Mouse (Mus musculus) kidney, adult 2 months (tissue): ENCODE measurements around the gene Golga1. TPM values are rescaled to one million over a fixed set of nuclear protein-coding genes. Genes with fewer than 3 reads are reported as not detected.

Experiments used
- DNase-seq: peaks from one replicate; pipeline ENCODE4 v3.0.0; 2021
- H3K27ac ChIP-seq: fragments of 200-500 bp; 2 replicates; pipeline ENCODE4 v1.5.1; 2012; ENCODE audit warnings: low read depth, low read length, control low read depth, inconsistent platforms; ENCODE audit not compliant: insufficient read depth
- H3K27me3 ChIP-seq: fragments of 200-500 bp; replicated peaks from 2 replicates; pipeline ENCODE4 v1.6.1; 2012; ENCODE audit warnings: mild to moderate bottlenecking, moderate library complexity, low read length, inconsistent platforms; ENCODE audit not compliant: control insufficient read depth, insufficient read depth
- H3K36me3 ChIP-seq: fragments of 200-500 bp; 2 replicates; pipeline ENCODE4 v1.6.1; 2012; ENCODE audit warnings: mild to moderate bottlenecking, moderate library complexity, low read length, inconsistent platforms; ENCODE audit not compliant: control insufficient read depth, insufficient read depth
- H3K4me1 ChIP-seq: fragments of 200-500 bp; 2 replicates; pipeline ENCODE4 v1.6.1; 2011; ENCODE audit warnings: low read length; ENCODE audit not compliant: control insufficient read depth, insufficient read depth
- H3K4me3 ChIP-seq: fragments of 200-500 bp; 2 replicates; pipeline ENCODE4 v1.5.1; 2011; ENCODE audit warnings: mild to moderate bottlenecking, low read depth, low read length, control low read depth; ENCODE audit not compliant: insufficient read depth
- CTCF ChIP-seq: fragments of 200-500 bp; conservative IDR thresholded peaks from 2 replicates; pipeline ENCODE4 v1.5.1; 2011; ENCODE audit warnings: low read depth, mild to moderate bottlenecking, control low read depth, low read length, moderate library complexity, mixed read lengths; ENCODE audit not compliant: insufficient read depth, insufficient read length
- POLR2A ChIP-seq: fragments of 200-500 bp; IDR thresholded peaks from one replicate; pipeline ENCODE4 v1.6.1; 2011; ENCODE audit warnings: low read depth, low read length, control low read depth
- WGBS: fragments of 180-500 bp; shearing (Covaris S2); methylation state at CpG from one replicate; pipeline ENCODE4 v1.1.7; 2018; 5-methylcytosine and 5-hydroxymethylcytosine counted together
- polyA plus RNA-seq: library from polyadenylated mRNA; depleted of rRNA; stranded (reverse); fragments of >200 nt; gene quantifications from 2 replicates; pipeline ENCODE4 v1.2.3, GENCODE M21; 2012; rRNA removed

The Golga1 gene
- polyA plus RNA-seq, 1 experiment = 10.5 TPM

DNA sequence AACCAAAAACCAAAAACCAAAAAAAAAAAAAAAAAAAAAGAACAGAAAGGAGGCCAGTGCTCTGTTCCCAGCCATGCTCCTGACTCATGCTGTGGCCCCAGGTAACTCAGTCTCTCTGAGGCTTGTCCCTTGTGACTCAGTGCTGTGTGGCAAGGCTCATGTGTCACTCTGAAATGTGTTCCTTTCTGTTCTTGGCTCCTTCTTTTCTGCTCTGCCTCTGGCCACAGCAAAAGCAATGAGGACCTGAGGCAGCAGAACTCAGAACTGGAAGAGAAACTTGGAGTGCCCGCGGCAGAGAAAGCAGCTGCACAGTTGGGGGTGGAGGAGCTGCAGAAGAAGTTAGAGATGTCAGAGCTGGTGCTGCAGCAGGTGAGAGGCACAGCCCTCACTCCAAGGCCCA lies 91.2 kb downstream of the Golga1 start:
- Histone ChIP-seq H3K4me1 (no peaks in the 10 kb centered on the region), H3K27me3 (no peaks in the 10 kb centered on the region), H3K36me3 (no peaks in the 10 kb centered on the region), H3K4me3 (no peak overlapping the region), H3K27ac (no peak overlapping the region)
- no peak for TF ChIP-seq CTCF
- TF ChIP-seq POLR2A = no peak
- WGBS = 70% methylated on average over 2 of the region's 2 CpGs
- no peak for DNase-seq

DNA sequence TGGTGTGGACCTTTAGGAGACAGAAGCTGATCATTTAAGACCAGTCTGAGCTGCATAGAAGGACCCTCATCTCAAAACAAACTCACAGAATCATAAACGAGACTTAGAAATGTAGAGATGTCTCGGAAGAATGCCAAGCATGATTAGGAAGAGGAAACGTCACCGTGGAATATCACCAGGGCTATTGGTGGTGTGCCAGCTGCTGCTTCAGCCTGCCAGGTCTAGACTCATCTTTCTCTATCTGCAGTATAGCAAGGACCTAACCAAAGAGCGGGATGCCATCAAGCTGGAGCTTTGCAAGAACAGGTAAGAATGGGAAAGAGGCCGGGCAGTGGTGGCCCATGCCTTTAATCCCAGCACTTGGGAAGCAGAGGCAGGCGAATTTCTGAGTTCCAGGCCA lies 91.6 kb downstream of the Golga1 start:
- DNase-seq = peak; percentile 16
- no peak overlapping the region for H3K27ac ChIP-seq
- no peak overlapping the region for H3K4me3 ChIP-seq
- H3K36me3 ChIP-seq = no peaks in the 10 kb centered on the region
- WGBS = 78% methylated on average over 7 of the region's 7 CpGs
- no peaks in the 10 kb centered on the region for H3K27me3 ChIP-seq
- no peaks in the 10 kb centered on the region for H3K4me1 ChIP-seq
- TF ChIP-seq CTCF = no peak
- no peak for TF ChIP-seq POLR2A

DNA sequence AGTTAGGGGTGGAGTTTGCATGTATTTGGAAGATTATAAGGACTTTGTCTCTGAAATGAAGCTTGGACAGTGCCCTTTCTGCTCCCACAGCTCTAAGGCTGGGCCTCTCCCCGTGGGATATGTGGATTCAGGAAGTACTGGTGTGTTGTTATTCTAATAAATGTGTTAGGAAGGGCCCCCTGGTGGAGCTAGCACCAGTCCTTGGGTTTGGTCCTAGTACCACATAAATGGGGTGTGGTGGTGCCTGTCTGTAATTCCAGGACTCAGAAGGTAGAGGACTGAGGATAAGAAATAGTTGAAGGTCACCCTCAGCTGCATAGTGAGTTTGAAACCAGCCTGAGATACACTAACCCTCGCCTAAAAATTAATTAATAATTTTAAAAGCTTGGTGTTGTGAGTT lies 92.1 kb downstream of the Golga1 start:
- H3K4me3 ChIP-seq = no peak overlapping the region
- H3K27me3 ChIP-seq = no peaks in the 10 kb centered on the region
- no peak for DNase-seq
- H3K36me3 ChIP-seq = no peaks in the 10 kb centered on the region
- H3K4me1 ChIP-seq = no peaks in the 10 kb centered on the region
- no peak overlapping the region for H3K27ac ChIP-seq
- TF ChIP-seq CTCF = no peak
- TF ChIP-seq POLR2A = no peak
- 33% methylated on average over 2 of the region's 2 CpGs for WGBS

DNA sequence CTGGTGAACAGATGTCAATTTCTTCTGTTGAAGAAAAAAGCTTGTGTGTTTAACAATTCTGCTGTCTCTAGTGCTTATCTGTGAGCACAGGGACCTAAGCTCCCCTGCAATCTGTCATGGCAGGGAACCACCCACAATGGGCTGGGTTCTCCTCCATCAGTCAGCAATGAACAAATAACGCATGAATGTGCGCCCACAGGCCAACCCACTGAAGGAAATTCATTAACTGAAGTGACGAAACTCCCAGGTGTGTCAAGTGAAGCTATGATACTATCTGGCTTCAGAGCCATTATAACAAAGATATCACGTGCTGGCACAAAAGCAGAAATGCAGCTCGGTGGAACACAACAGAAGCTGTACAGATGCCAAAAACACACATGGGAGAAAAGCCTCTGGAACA lies 95.3 kb downstream of the Golga1 start:
- no peaks in the 10 kb centered on the region for H3K27me3 ChIP-seq
- DNase-seq = no peak
- 83% methylated on average over 5 of the region's 5 CpGs for WGBS
- no peaks in the 10 kb centered on the region for H3K36me3 ChIP-seq
- no peak overlapping the region for H3K27ac ChIP-seq
- no peak overlapping the region for H3K4me3 ChIP-seq
- H3K4me1 ChIP-seq = no peaks in the 10 kb centered on the region
- TF ChIP-seq POLR2A = no peak
- no peak for TF ChIP-seq CTCF

DNA sequence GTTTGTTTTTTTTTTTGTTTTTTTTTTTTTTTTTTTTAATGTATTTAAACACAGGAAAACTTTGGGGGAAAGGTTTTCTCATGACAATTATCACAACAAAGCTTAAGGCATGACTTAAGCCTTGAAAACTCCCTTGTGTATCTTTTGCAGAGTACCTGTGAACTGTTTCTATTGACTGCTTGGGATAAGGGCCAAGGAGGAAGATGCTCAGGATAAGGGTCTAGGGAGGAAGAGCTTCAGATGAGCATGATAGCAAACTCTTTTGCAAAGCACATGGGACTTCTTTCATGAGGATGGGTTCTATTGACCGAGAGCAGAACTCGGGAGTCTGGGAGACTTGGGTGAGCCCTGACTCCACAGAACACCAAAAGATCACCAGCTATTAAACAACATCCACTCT lies 95.7 kb downstream of the Golga1 start:
- Histone ChIP-seq H3K36me3 (no peaks in the 10 kb centered on the region), H3K27ac (no peak overlapping the region), H3K4me3 (no peak overlapping the region), H3K4me1 (no peaks in the 10 kb centered on the region), H3K27me3 (no peaks in the 10 kb centered on the region)
- TF ChIP-seq POLR2A (no peak), CTCF (no peak)
- no peak for DNase-seq
- WGBS = 94% methylated on average over 2 of the region's 2 CpGs

Other genes with a start within 250 kb of the Golga1 start
- gene Nr6a1, start 137.9 kb downstream of the Golga1 start, polyA plus RNA-seq = 2.6 and 5.1 TPM in 2 replicates
- gene Olfml2a, start 133.6 kb downstream of the Golga1 start, polyA plus RNA-seq = 0.98 and 1.2 TPM in 2 replicates
- gene Wdr38, start 68.1 kb downstream of the Golga1 start, polyA plus RNA-seq = 0.57 and 0.59 TPM in 2 replicates
- 31.6 and 34.4 TPM in 2 replicates for gene Arpc5l, start 60.2 kb downstream of the Golga1 start, polyA plus RNA-seq
- gene Rpl35, start 59.9 kb downstream of the Golga1 start, polyA plus RNA-seq = 105 and 184 TPM in 2 replicates
- 1.7 TPM in 2 replicates for gene Scai, start 125.2 kb upstream of the Golga1 start, polyA plus RNA-seq
- gene Ppp6c, start 160.9 kb upstream of the Golga1 start, polyA plus RNA-seq = 24.9 and 32.6 TPM in 2 replicates